Mouse (Mus musculus): Measurements from ENCODE around the gene Gm10392.

DNA sequence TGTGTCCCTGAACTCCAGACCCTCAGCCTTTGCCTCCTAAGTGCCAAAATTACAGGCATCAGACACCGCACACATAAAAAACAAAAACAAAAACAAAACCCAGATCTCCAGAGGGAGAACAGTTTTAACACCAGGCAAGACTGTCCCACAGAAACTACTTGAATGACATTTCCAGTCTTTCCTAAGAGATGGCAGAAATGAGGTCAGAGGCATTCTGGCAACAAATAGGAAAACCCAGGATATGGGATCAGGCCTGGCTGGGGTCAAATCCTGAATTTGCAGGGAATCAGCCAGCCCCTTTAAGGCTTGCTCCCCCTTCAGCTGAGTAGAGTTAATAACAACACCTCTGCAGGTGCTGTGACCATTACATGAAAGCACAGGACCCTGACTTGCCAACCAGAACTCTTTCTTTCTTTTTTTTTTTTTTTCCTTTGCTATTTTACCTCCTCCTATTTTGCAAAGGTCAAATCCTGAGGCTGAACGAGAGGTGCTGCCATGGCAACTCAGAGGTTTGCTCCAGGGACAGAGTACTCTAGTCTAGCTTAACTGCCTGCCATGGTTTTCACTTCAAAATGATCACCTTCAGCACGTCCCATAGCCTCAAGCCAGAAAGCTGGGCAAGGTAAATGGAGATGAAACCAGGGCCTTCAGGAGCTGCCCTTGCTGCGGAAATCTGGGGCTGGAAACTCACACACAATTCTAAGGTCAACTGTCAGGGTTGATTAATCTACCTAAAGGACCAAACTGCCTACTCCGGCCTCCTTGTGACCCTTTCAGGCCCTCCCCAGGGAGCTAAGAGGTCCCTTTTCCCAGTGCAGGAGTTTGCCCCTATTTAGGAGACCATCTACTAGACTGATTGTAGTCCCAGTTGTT lies 2.2 kb downstream of the Gm10392 start:
- TF ChIP-seq POLR2A (IDR thresholded peaks at IDR 0.05; ENCODE audit: control insufficient read depth, extremely low read depth, insufficient read depth, low read length, poor library complexity) (no peak), CTCF (IDR thresholded peaks at IDR 0.05; ENCODE audit: borderline replicate concordance, control insufficient read depth, extremely low read depth, insufficient read depth, low read length, poor library complexity) (no peak)
